Mouse (Mus musculus): ENCODE results near the gene Ndufa5. TPM values are rescaled to one million over a fixed set of nuclear protein-coding genes. Genes with fewer than 3 reads are reported as not detected.

Ndufa5 gene
- polyA plus RNA-seq, 1 experiment from 2014 or later, result 671 TPM

DNA sequence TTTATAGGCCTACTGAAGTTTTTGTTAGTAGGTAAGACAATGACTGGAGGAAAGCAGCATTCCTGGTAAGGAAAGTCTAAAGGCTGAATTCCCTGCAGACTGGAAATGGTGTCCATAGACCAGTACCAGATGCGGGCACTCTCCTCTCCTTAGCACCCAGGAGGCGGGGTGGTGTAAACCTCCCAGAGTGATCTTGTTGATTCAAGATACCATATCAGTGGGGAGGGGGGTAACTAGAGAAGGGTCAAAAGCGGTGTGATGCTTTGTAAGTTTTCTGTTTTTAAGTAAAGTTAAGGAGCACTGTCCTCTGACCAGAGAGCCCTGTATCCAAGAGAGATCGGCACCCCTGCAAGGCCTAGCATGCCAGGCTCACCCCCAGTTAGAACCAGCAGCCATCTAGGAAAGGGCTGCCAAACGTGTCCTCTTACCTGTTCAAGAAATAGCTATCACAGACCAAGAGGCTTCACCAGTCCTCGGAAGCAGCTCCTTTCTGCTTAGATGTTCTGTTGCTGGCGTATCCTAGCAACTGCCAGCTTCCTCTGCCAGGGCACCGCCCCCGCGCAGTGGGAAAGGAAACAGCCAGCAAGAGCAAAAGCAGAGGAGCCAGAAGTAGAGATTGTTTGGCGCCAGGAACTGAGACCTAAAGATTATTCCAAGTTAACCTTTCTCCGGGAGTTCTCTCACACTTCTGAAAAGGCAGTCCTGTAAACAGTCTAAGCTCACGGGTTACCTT, 13.1 kb downstream of the Ndufa5 start, which contains the start of gene Iqub:
Iqub (minus strand) TSS at position 516 of the 733 bp plus-strand sequence.
- no peak for ATAC-seq
- no peaks in the 10 kb centered on the region for H3K9me3 ChIP-seq (ENCODE audit: control insufficient read depth)
- no peaks in the 10 kb centered on the region for H3K27me3 ChIP-seq (replicated peaks; ENCODE audit: control insufficient read depth, insufficient read depth, low read length)
- no peak within 1 kb of the TSS for H3K9ac ChIP-seq (ENCODE audit: low read depth, low read length)
- WGBS, result 20% methylated on average over 13 of the region's 13 CpGs
- no peak within 1 kb of the TSS for H3K4me2 ChIP-seq (replicated peaks; ENCODE audit: low read depth)
- H3K36me3 ChIP-seq (ENCODE audit: control insufficient read depth, insufficient read depth), result peaks cover 13% of the 10 kb centered on the region
- no peak for TF ChIP-seq CTCF (IDR thresholded peaks at IDR 0.05; ENCODE audit: low read depth)
- H3K4me1 ChIP-seq (replicated peaks; ENCODE audit: control insufficient read depth, insufficient read depth, low read length), result no peaks in the 10 kb centered on the region; the same call in 1 of the 2 replicates
- H3K27ac ChIP-seq (ENCODE audit: low read depth, low read length), result no peak within 1 kb of the TSS
- H3K4me3 ChIP-seq (ENCODE audit: low read depth, low read length), result no peak within 1 kb of the TSS

DNA sequence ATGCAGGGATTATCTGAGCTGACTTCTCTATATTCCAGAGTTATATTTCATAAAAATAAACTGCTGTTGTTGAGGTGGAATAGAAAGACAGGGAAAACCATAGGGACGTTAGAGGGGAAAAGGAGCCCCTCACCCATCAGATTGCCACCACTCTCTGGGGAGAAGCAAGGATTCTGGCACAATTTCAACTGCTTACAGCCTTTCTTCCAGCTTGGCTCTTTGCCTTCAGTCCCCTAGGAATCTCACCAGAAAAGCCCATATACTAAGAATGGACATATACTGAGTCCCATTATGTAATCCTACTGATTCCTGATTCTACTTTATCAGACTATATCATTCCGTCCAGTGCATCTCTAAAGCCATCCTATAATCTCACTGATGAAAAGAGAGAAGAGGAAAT, 23.7 kb downstream of the Ndufa5 start:
- no peak for TF ChIP-seq CTCF (IDR thresholded peaks at IDR 0.05; ENCODE audit: low read depth)
- H3K9me3 ChIP-seq (ENCODE audit: control insufficient read depth), result no peaks in the 10 kb centered on the region
- no peak for ATAC-seq
- no peak overlapping the region for H3K4me2 ChIP-seq (replicated peaks; ENCODE audit: low read depth)
- H3K4me1 ChIP-seq (replicated peaks; ENCODE audit: control insufficient read depth, insufficient read depth, low read length), result no peaks in the 10 kb centered on the region
- H3K9ac ChIP-seq (ENCODE audit: low read depth, low read length), result no peak overlapping the region
- H3K27ac ChIP-seq (ENCODE audit: low read depth, low read length), result no peak overlapping the region
- no peaks in the 10 kb centered on the region for H3K27me3 ChIP-seq (replicated peaks; ENCODE audit: control insufficient read depth, insufficient read depth, low read length)
- H3K36me3 ChIP-seq (ENCODE audit: control insufficient read depth, insufficient read depth), result no peaks in the 10 kb centered on the region
- H3K4me3 ChIP-seq (ENCODE audit: low read depth, low read length), result no peak overlapping the region
- WGBS, result 83% methylated on average over 2 of the region's 2 CpGs

DNA sequence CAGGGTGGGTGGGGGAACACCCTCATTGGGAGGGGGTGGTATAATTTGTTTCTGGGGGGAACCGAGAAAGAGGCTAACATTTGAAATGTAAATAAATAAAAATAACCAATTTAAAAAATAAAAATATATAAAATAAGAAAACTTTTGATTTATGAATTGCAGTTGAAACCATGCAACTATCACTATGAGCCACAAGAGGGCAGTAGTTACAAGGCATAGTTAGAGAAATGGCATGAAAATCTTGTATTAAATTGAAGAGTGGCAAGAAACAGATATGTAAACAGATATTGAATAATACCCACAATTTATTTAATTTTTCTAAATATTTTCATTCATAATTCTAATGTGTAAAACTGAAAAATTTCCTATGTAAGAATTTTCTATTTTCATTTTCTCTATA, 37.5 kb downstream of the Ndufa5 start:
- no peak overlapping the region for H3K9ac ChIP-seq (ENCODE audit: low read depth, low read length)
- no peak overlapping the region for H3K27ac ChIP-seq (ENCODE audit: low read depth, low read length)
- no peak overlapping the region for H3K4me3 ChIP-seq (ENCODE audit: low read depth, low read length)
- ATAC-seq, result no peak
- TF ChIP-seq CTCF (IDR thresholded peaks at IDR 0.05; ENCODE audit: low read depth), result peak; percentile 71
- H3K27me3 ChIP-seq (replicated peaks; ENCODE audit: control insufficient read depth, insufficient read depth, low read length), result no peaks in the 10 kb centered on the region
- H3K36me3 ChIP-seq (ENCODE audit: control insufficient read depth, insufficient read depth), result no peaks in the 10 kb centered on the region
- 10% methylated on average over 1 of the region's 1 CpGs for WGBS
- no peaks in the 10 kb centered on the region for H3K9me3 ChIP-seq (ENCODE audit: control insufficient read depth)
- H3K4me1 ChIP-seq (replicated peaks; ENCODE audit: control insufficient read depth, insufficient read depth, low read length), result no peaks in the 10 kb centered on the region
- H3K4me2 ChIP-seq (replicated peaks; ENCODE audit: low read depth), result no peak overlapping the region

DNA sequence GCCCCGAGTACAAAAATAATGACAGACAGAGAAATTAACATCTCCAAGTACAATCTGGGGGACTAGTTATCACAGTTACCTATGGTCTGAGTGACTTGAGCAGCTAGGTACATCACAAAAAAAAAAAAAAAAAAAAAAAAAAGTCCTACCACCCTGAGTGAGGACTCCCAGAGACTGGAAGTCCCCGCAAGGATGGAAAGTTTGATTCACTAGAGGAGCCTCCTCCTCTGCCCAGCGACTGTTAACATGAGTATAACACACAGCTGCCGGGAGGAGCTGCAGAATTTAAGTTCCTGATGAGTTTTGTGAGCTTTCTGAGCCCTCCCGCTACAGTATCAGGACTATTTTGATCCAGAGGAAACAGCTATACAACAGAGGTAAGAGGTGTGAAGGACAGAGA, 41.3 kb downstream of the Ndufa5 start:
- no peak for TF ChIP-seq CTCF (IDR thresholded peaks at IDR 0.05; ENCODE audit: low read depth)
- H3K9ac ChIP-seq (ENCODE audit: low read depth, low read length), result no peak overlapping the region
- H3K9me3 ChIP-seq (ENCODE audit: control insufficient read depth), result no peaks in the 10 kb centered on the region
- H3K4me2 ChIP-seq (replicated peaks; ENCODE audit: low read depth), result no peak overlapping the region
- no peak for ATAC-seq
- H3K27me3 ChIP-seq (replicated peaks; ENCODE audit: control insufficient read depth, insufficient read depth, low read length), result no peaks in the 10 kb centered on the region
- no peak overlapping the region for H3K27ac ChIP-seq (ENCODE audit: low read depth, low read length)
- H3K4me3 ChIP-seq (ENCODE audit: low read depth, low read length), result no peak overlapping the region
- WGBS, result 69% methylated on average over 5 of the region's 5 CpGs
- no peaks in the 10 kb centered on the region for H3K36me3 ChIP-seq (ENCODE audit: control insufficient read depth, insufficient read depth)
- H3K4me1 ChIP-seq (replicated peaks; ENCODE audit: control insufficient read depth, insufficient read depth, low read length), result no peaks in the 10 kb centered on the region

DNA sequence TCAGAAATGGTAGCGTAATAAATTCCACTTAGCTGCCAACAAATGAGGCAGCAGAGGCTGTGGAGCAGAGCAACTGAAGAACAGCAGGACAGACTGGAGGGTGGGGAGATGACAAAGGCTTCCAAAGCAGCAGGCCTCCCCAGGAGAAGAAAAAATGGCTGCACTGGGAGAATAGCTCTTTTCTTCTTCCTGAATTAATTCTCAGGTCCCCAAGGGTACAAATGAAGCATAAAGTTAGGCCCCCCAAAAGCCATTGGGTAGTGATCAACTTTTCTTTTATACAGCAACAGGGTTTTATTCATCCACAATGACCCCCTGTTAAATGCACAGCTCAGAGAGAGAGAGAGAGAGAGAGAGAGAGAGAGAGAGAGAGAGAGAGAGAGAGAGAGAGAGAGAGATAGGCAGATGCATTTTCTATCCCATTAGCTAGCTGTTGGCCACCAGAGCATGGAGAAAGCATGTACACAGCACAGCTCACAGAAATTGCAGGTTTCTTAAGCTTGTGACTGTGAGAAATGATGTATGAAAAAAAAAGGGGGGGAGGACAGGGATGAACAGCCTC, 57.2 kb downstream of the Ndufa5 start:
- no peak overlapping the region for H3K4me2 ChIP-seq (replicated peaks; ENCODE audit: low read depth)
- H3K27ac ChIP-seq (ENCODE audit: low read depth, low read length), result no peak overlapping the region
- TF ChIP-seq CTCF (IDR thresholded peaks at IDR 0.05; ENCODE audit: low read depth), result no peak
- H3K4me1 ChIP-seq (replicated peaks; ENCODE audit: control insufficient read depth, insufficient read depth, low read length), result no peaks in the 10 kb centered on the region
- H3K4me3 ChIP-seq (ENCODE audit: low read depth, low read length), result no peak overlapping the region
- H3K9me3 ChIP-seq (ENCODE audit: control insufficient read depth), result no peaks in the 10 kb centered on the region
- 75% methylated on average over 1 of the region's 1 CpGs for WGBS
- no peaks in the 10 kb centered on the region for H3K36me3 ChIP-seq (ENCODE audit: control insufficient read depth, insufficient read depth)
- H3K9ac ChIP-seq (ENCODE audit: low read depth, low read length), result no peak overlapping the region
- no peak for ATAC-seq
- H3K27me3 ChIP-seq (replicated peaks; ENCODE audit: control insufficient read depth, insufficient read depth, low read length), result no peaks in the 10 kb centered on the region

DNA sequence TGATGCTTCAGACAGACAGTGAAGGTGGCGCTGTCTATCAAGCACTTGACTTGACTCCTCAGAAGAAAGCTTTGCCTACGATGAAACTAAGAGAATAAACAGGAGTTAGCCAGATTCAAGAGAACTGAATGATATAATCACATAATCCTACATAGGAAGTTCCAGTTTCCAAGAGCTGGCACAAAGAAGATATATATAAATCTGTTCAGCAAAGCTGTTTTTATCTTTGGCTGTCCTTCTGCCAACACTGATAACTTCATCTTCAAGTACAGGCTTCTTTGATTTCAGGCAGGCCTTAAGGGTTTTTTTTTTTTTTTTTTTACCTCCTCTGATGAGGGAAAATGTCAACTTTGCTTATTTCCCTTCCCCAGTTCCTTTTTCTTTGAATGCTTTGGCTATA, 57.7 kb downstream of the Ndufa5 start:
- no peaks in the 10 kb centered on the region for H3K36me3 ChIP-seq (ENCODE audit: control insufficient read depth, insufficient read depth)
- WGBS, result 83% methylated on average over 2 of the region's 2 CpGs
- H3K9me3 ChIP-seq (ENCODE audit: control insufficient read depth), result no peaks in the 10 kb centered on the region
- H3K9ac ChIP-seq (ENCODE audit: low read depth, low read length), result no peak overlapping the region
- no peak overlapping the region for H3K27ac ChIP-seq (ENCODE audit: low read depth, low read length)
- TF ChIP-seq CTCF (IDR thresholded peaks at IDR 0.05; ENCODE audit: low read depth), result no peak
- ATAC-seq, result no peak
- H3K27me3 ChIP-seq (replicated peaks; ENCODE audit: control insufficient read depth, insufficient read depth, low read length), result no peaks in the 10 kb centered on the region
- no peak overlapping the region for H3K4me2 ChIP-seq (replicated peaks; ENCODE audit: low read depth)
- H3K4me3 ChIP-seq (ENCODE audit: low read depth, low read length), result no peak overlapping the region
- no peaks in the 10 kb centered on the region for H3K4me1 ChIP-seq (replicated peaks; ENCODE audit: control insufficient read depth, insufficient read depth, low read length)

Other genes starting within 250 kb of the Ndufa5 start
- 0.05 and 0.08 TPM in 2 replicates for gene Iqub, start 12.9 kb downstream of the Ndufa5 start, polyA plus RNA-seq (2015; fragmentation: Nextera tagmentation; extraction: Ambion mirVana)
- gene Asb15, start 131 bp upstream of the Ndufa5 start, polyA plus RNA-seq (2015; fragmentation: Nextera tagmentation; extraction: Ambion mirVana), result not detected in 2 replicates
- not detected in 2 replicates for gene Lmod2, start 69.7 kb upstream of the Ndufa5 start, polyA plus RNA-seq (2015; fragmentation: Nextera tagmentation; extraction: Ambion mirVana)
- 103 and 120 TPM in 2 replicates for gene Wasl, start 137.0 kb upstream of the Ndufa5 start, polyA plus RNA-seq (2015; fragmentation: Nextera tagmentation; extraction: Ambion mirVana)
- not detected in 2 replicates for gene Hyal6, start 205.2 kb upstream of the Ndufa5 start, polyA plus RNA-seq (2015; fragmentation: Nextera tagmentation; extraction: Ambion mirVana)
- gene Hyal4, start 220.3 kb upstream of the Ndufa5 start, polyA plus RNA-seq (2015; fragmentation: Nextera tagmentation; extraction: Ambion mirVana), result not detected in 2 replicates